Mouse (Mus musculus) heart, postnatal 0 days (tissue): ENCODE results near the gene Ube2q1. TPM values are rescaled to one million over a fixed set of nuclear protein-coding genes. Genes with fewer than 3 reads are reported as not detected.

Experiments
- ATAC-seq: fragments of 200-750 bp; cut with Nextera tagmentation; 2 replicates; pipeline ENCODE4 v1.8.0; 2017; ENCODE audit warnings: low read depth, moderate number of reproducible peaks, moderate library complexity; ENCODE audit not compliant: insufficient read depth
- DNase-seq: peaks from one replicate; pipeline ENCODE4 v3.0.0-alpha.2; 2016; ENCODE audit warnings: low spot score
- H3K27ac ChIP-seq: fragments of 300-500 bp; sonication (generic); 2 replicates; pipeline ENCODE4 v1.5.1; 2014; ENCODE audit warnings: low read depth, mild to moderate bottlenecking
- H3K27me3 ChIP-seq: fragments of 300-500 bp; sonication (generic); 2 replicates; pipeline ENCODE4 v1.6.1; 2014; ENCODE audit warnings: low read length, mixed read lengths; ENCODE audit not compliant: control insufficient read depth, insufficient read depth
- H3K36me3 ChIP-seq: fragments of 300-500 bp; sonication (generic); replicated peaks from 2 replicates; pipeline ENCODE4 v1.6.1; 2014; ENCODE audit warnings: low read length, mixed read lengths; ENCODE audit not compliant: control insufficient read depth, insufficient read depth
- H3K4me1 ChIP-seq: fragments of 300-500 bp; sonication (generic); 2 replicates; pipeline ENCODE4 v1.6.1; 2014; ENCODE audit warnings: antibody characterized with exemption; ENCODE audit not compliant: control insufficient read depth, insufficient read depth
- H3K4me2 ChIP-seq: fragments of 300-500 bp; sonication (generic); 2 replicates; pipeline ENCODE4 v1.6.1; 2014; ENCODE audit warnings: low read depth, mild to moderate bottlenecking, low read length, moderate library complexity
- H3K4me3 ChIP-seq: fragments of 300-500 bp; sonication (generic); 2 replicates; pipeline ENCODE4 v1.5.1; 2014; ENCODE audit warnings: low read depth, low read length
- H3K9ac ChIP-seq: fragments of 300-500 bp; sonication (generic); replicated peaks from 2 replicates; pipeline ENCODE4 v1.6.1; 2014; ENCODE audit warnings: low read depth, low read length, mixed read lengths
- H3K9me3 ChIP-seq: fragments of 300-500 bp; sonication (generic); replicated peaks from 2 replicates; pipeline ENCODE4 v1.6.1; 2016; ENCODE audit warnings: low read length; ENCODE audit not compliant: control insufficient read depth
- CTCF ChIP-seq: IDR thresholded peaks from 2 replicates; pipeline ENCODE4 v1.5.1; 2016; ENCODE audit warnings: antibody characterized with exemption, control low read depth, low read depth
- EP300 ChIP-seq: IDR thresholded peaks from 2 replicates; pipeline ENCODE4 v1.6.1; 2016; ENCODE audit warnings: antibody characterized with exemption, low read depth
- WGBS: fragments of 180-500 bp; shearing (Covaris S2); extraction: QIAGEN DNeasy Blood & Tissue Kit; methylation state at CpG from one replicate; pipeline ENCODE4 v1.1.7; 2014; 5-methylcytosine and 5-hydroxymethylcytosine counted together
- polyA plus RNA-seq: library from polyadenylated mRNA; unstranded; fragments of >200 nt; fragmentation: Nextera tagmentation; extraction: Ambion mirVana; gene quantifications from 2 replicates; pipeline ENCODE4 v1.2.1, GENCODE M21; 2015
- total RNA-seq: library from RNA; depleted of rRNA; stranded (reverse); fragments of >200 nt; gene quantifications from 2 replicates; pipeline ENCODE4 v1.2.3, GENCODE M21; 2014; ENCODE audit warnings: low replicate concordance; rRNA removed

The Ube2q1 gene
- total and polyA plus RNA-seq, 2 experiments from 2014 or later: 5.5 to 80.1 TPM

GRCm38 (mm10) chr3:89823594-89823993 lies 50.2 kb downstream of the Ube2q1 start:
- 47% methylated on average over 2 of the region's 2 CpGs for WGBS

DNA sequence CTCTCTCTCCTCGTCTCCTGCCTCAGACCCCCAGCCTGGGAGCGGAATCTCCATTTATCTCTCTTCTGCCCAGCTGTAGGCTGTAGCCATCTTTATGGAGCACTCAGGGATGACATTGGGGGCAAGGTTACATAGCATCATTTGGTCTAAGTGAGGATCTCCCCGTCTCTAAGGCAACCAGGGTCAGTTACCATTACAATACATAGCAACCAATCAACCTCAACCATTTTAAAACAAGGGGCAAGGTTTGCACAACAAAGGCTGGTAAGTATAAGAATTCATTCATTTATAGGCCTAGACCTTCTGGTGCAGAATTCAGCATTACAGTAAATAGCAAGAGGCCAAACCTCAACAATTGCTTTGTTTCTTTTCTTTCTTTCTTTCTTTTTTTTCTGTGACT lies 52.9 kb downstream of the Ube2q1 start:
- H3K27ac ChIP-seq: no peak overlapping the region
- H3K4me2 ChIP-seq: no peak overlapping the region
- H3K4me1 ChIP-seq: no peaks in the 10 kb centered on the region
- no peak for ATAC-seq
- DNase-seq: no peak
- WGBS: 65% methylated on average over 3 of the region's 3 CpGs
- H3K4me3 ChIP-seq: no peak overlapping the region
- H3K36me3 ChIP-seq: no peaks in the 10 kb centered on the region
- H3K9me3 ChIP-seq: no peaks in the 10 kb centered on the region
- no peak overlapping the region for H3K9ac ChIP-seq
- peaks cover 25% of the 10 kb centered on the region for H3K27me3 ChIP-seq
- no peak for TF ChIP-seq CTCF
- TF ChIP-seq EP300: no peak

More at GRCm38 (mm10) chr3:89823594-89823993, 50.2 kb downstream of the Ube2q1 start:
- Histone ChIP-seq H3K4me2 (no peak overlapping the region), H3K9me3 (no peaks in the 10 kb centered on the region), H3K4me3 (no peak overlapping the region), H3K9ac (no peak overlapping the region), H3K4me1 (no peaks in the 10 kb centered on the region), H3K36me3 (no peaks in the 10 kb centered on the region), H3K27ac (no peak overlapping the region), H3K27me3 (no peaks in the 10 kb centered on the region)
- DNase-seq (no peak), ATAC-seq (no peak)
- TF ChIP-seq EP300 (no peak), CTCF (no peak)

- H3K4me1 ChIP-seq: no peaks in the 10 kb centered on the region
- H3K9ac ChIP-seq: peak within 1 kb of the TSS; percentile 72
- ATAC-seq (peak; percentile 37; the same call in 1 of the 2 replicates), DNase-seq (no peak)
- peak within 1 kb of the TSS; percentile 68 for H3K4me3 ChIP-seq
- H3K9me3 ChIP-seq: no peaks in the 10 kb centered on the region
- H3K27me3 ChIP-seq: peaks cover 54% of the 10 kb centered on the region
- H3K27ac ChIP-seq: peak within 1 kb of the TSS; percentile 83
- peak within 1 kb of the TSS; percentile 64 for H3K4me2 ChIP-seq
- 3% methylated on average over 70 of the region's 96 CpGs for WGBS
- 0 out of 2 replicates have a peak, but pooled peaks cover 5% of the 10 kb centered on the region for H3K36me3 ChIP-seq
- TF ChIP-seq EP300 (no peak), CTCF (no peak)
Measured at GRCm38 (mm10) chr3:89830815-89831591, 57.6 kb downstream of the Ube2q1 start, which contains the start of gene She. Gene She (plus strand): TSS chr3:89831370.

Other genes starting within 250 kb of the Ube2q1 start
- 19.2 and 36.7 TPM in 2 replicates for gene Adar, start 58.6 kb upstream of the Ube2q1 start, total RNA-seq
- 3.8 and 4.4 TPM in 2 replicates for gene Adar, start 58.6 kb upstream of the Ube2q1 start, polyA plus RNA-seq
- gene Chrnb2, start 9.0 kb upstream of the Ube2q1 start, total RNA-seq: 0.11 and 0.15 TPM in 2 replicates
- gene Chrnb2, start 9.0 kb upstream of the Ube2q1 start, polyA plus RNA-seq: 0.11 and 0.20 TPM in 2 replicates
- 11.9 and 14.1 TPM in 2 replicates for gene She, start 57.8 kb downstream of the Ube2q1 start, total RNA-seq
- gene She, start 57.8 kb downstream of the Ube2q1 start, polyA plus RNA-seq: 4.0 and 4.6 TPM in 2 replicates
- 2.0 and 3.1 TPM in 2 replicates for gene Il6ra, start 139.6 kb downstream of the Ube2q1 start, total RNA-seq
- 0.92 and 1.1 TPM in 2 replicates for gene Il6ra, start 139.6 kb downstream of the Ube2q1 start, polyA plus RNA-seq
- gene Atp8b2, start 189.9 kb downstream of the Ube2q1 start, total RNA-seq: 38.9 and 52.4 TPM in 2 replicates
- 4.5 and 5.2 TPM in 2 replicates for gene Atp8b2, start 189.9 kb downstream of the Ube2q1 start, polyA plus RNA-seq
- gene Hax1, start 225.2 kb downstream of the Ube2q1 start, total RNA-seq: 37.9 and 45.0 TPM in 2 replicates
- gene Hax1, start 225.2 kb downstream of the Ube2q1 start, polyA plus RNA-seq: 64.2 and 70.3 TPM in 2 replicates